27 mouse cellular contexts compared by ENCODE assay signal in the genomic region with DNA sequence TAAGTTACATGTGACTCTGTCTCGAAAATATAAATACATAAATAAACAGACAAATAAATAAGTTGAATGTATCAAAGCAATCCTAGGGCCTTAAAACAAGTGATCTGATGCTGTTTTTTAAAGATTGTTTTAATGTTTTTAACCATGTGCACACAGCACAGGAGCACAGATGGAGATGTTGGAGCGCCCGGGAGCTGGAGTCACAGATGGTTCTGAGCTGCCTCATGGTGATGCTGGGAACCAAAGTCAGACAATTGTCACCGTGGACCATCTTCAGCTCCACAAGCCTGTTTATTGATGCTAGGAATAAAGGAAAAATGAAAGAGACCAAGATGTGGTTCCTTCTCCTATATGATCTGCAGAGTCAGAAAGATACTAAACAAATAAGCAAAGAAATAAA.
"Had no signal": no experiment of that assay in that cellular context is flagged by ENCODE, and none has a peak within 500 bp of the region (broad histone marks: within the 10 kb centered on the region; RNA-seq: fewer than 3 reads in every experiment).

No protein-coding gene starts in this region.

- H3K9me3 ChIP-seq: heart, embryonic 10.5 days; heart, embryonic 13.5 days; heart, embryonic 15.5 days; hindbrain, embryonic 13.5 days; hindbrain, embryonic 15.5 days; kidney, embryonic 15.5 days; limb, embryonic 13.5 days; limb, embryonic 15.5 days; liver, embryonic 13.5 days; liver, embryonic 15.5 days had no signal

- H3K4me2 ChIP-seq: heart, embryonic 13.5 days; heart, embryonic 15.5 days; hindbrain, embryonic 13.5 days; hindbrain, embryonic 15.5 days; kidney, embryonic 15.5 days; limb, embryonic 13.5 days; limb, embryonic 15.5 days; liver, embryonic 13.5 days; liver, embryonic 15.5 days had no signal

- H3K4me3 ChIP-seq: gastrocnemius, adult 2 months; heart, embryonic 10.5 days; heart, embryonic 13.5 days; heart, embryonic 15.5 days; hindbrain, embryonic 13.5 days; hindbrain, embryonic 15.5 days; kidney, embryonic 15.5 days; left cerebral cortex, adult 2 months; limb, embryonic 13.5 days; limb, embryonic 15.5 days; liver, embryonic 13.5 days; liver, embryonic 15.5 days had no signal

- DNase-seq: gastrocnemius, adult 2 months; gastrocnemius, postnatal 10 days; gastrocnemius, postnatal 25 days; heart, adult 18-20 months; heart, postnatal 14 days; heart, postnatal 36 days; kidney, adult 11 months; kidney, adult 2 months; kidney, adult 9 months; kidney, postnatal 14 days; kidney, postnatal 36 days; left cerebral cortex, postnatal 4 days; liver, embryonic 13.5 days; liver, postnatal 0 days had no signal

- H3K27me3 ChIP-seq: limb, embryonic 13.5 days; limb, embryonic 15.5 days had no signal

- H3K9ac ChIP-seq: heart, embryonic 13.5 days; heart, embryonic 15.5 days; hindbrain, embryonic 13.5 days; hindbrain, embryonic 15.5 days; kidney, embryonic 15.5 days; limb, embryonic 13.5 days; limb, embryonic 15.5 days; liver, embryonic 13.5 days; liver, embryonic 15.5 days; liver, postnatal 0 days had no signal

- H3K27ac ChIP-seq: gastrocnemius, adult 2 months; heart, embryonic 10.5 days; heart, embryonic 13.5 days; heart, embryonic 15.5 days; hindbrain, embryonic 13.5 days; hindbrain, embryonic 15.5 days; hindbrain, postnatal 0 days; kidney, embryonic 15.5 days; kidney, postnatal 0 days; left cerebral cortex, adult 2 months; limb, embryonic 13.5 days; limb, embryonic 15.5 days; liver, embryonic 13.5 days; liver, embryonic 15.5 days had no signal

- H3K4me1 ChIP-seq: heart, embryonic 10.5 days; heart, embryonic 13.5 days; heart, embryonic 15.5 days; hindbrain, embryonic 13.5 days; hindbrain, embryonic 15.5 days; kidney, embryonic 15.5 days; limb, embryonic 13.5 days; limb, embryonic 15.5 days; liver, embryonic 13.5 days; liver, embryonic 15.5 days had no signal

- H3K36me3 ChIP-seq: heart, embryonic 10.5 days; heart, embryonic 13.5 days; heart, embryonic 15.5 days; hindbrain, embryonic 13.5 days; hindbrain, embryonic 15.5 days; kidney, embryonic 15.5 days; limb, embryonic 13.5 days; limb, embryonic 15.5 days; liver, embryonic 13.5 days; liver, embryonic 15.5 days had no signal

- ATAC-seq: hindbrain, postnatal 0 days; intestine, embryonic 16.5 days; liver, postnatal 0 days had no signal
